Mouse (Mus musculus): ENCODE measurements around the gene P2ry10.

GRCm38 (mm10) chrX:107149391-107149993 is 61.2 kb downstream of the P2ry10 start:
- TF ChIP-seq GATA1 (IDR thresholded peaks at IDR 0.05; ENCODE audit: borderline replicate concordance, low read length) (no peak), FLI1 (IDR thresholded peaks at IDR 0.05; ENCODE audit: low read length) (no peak)
